Mouse (Mus musculus): Measurements from ENCODE around the gene Tlcd1. TPM values are rescaled to one million over a fixed set of nuclear protein-coding genes. Genes with fewer than 3 reads are reported as not detected.
"Not testable (repeated sequence)": the region's sequence is repeated elsewhere in the genome, so short reads cannot be mapped to it uniquely, and the experiment has no call there.

Tlcd1 gene
- polyA plus RNA-seq (2012; rRNA removed), result 24.1 and 33.5 TPM in 2 replicates

DNA sequence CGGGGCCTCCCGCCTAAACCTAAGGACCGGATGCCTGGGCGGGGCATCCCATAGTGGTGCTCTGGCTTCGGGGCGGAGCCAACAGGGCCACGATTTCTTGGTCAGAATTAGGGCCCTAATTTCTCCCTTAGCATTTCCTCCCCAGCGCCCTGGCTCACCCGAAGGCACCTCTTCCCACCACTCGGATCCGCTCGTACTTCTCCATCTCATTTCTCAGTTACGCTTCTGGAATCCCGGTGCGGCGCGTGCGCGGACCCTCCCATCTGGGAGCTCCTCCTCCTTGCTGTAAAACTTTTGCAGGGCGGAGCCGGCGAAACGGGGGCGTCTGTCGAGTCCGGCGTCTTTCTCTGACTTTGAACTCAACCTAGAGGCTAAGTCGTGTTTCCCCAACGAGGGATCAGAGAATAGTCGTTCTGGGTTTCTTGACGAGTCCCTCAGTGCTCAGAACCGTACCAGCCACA is at the start of gene Tlcd1, which contains the start of gene Nek8:
Gene Tlcd1, plus strand, starts transcription at position 310 of the 461 bp plus-strand sequence.
Gene Nek8, minus strand, starts transcription at position 274 of the 461 bp plus-strand sequence.
- DNase-seq (ENCODE audit: low spot score), result peak; percentile 82

DNA sequence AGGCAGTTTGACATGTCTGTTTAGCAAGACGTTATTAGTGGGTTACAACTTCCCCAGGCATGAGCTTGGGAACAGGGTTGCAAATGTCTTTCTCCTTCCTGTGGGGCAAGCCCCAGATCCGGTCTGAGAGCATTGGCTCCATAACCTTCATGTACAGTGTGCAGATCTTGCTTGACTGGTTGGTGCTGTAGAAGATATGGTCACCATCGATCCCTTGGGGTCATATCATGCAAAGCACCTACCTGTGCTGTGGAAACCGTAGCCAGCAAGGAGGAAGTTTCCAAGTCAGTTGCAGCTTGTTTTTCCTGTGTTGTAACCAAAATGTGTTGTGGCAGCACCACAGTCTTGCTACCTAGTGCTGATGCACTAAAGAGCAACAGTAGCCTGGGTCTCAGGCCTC is 49.8 kb upstream of the Tlcd1 start:
- DNase-seq (ENCODE audit: low spot score), result no peak

DNA sequence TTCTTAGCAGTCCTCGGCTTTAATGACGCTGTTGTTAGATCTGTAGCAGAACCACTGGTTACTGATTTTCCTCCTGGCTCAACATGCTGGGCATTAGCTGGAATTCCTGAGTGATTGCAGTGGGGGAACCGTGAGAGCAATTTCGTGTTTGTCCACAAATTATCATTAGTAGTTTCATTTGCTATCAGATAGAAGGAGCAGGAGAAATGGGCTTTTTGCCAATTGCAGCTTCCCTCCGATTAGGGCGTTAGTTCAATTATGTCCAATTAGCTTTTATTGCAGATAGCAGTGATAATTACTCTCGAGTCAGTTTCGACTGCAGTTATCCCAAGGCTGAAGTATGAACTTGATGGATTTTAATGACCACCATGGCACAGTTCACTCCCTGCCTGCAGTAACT is 47.1 kb upstream of the Tlcd1 start:
- DNase-seq (ENCODE audit: low spot score), result no peak

- DNase-seq (ENCODE audit: low spot score), result no peak
Measured at GRCm38 (mm10) chr11:78133915-78134314, 42.6 kb upstream of the Tlcd1 start.

DNA sequence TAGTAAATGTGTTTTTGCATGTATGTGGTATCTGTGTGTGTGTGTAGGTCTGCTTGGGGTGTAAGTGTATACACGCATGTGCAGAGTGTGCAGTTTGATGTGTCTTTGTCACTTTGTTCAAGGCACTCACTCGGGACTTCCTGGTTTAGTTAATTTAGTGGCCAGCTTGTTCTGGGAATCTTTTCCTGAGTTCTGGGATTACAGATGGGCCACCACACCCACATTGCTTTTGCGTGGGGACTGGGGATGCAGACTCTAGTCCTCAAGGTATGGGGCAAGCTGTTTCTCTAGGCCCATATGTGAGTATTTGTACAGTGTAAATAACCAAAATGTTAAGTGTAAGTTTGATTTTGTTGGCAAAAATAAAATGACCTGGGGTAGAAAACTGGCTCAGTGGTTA is 42.2 kb upstream of the Tlcd1 start:
- DNase-seq (ENCODE audit: low spot score), result no peak

DNA sequence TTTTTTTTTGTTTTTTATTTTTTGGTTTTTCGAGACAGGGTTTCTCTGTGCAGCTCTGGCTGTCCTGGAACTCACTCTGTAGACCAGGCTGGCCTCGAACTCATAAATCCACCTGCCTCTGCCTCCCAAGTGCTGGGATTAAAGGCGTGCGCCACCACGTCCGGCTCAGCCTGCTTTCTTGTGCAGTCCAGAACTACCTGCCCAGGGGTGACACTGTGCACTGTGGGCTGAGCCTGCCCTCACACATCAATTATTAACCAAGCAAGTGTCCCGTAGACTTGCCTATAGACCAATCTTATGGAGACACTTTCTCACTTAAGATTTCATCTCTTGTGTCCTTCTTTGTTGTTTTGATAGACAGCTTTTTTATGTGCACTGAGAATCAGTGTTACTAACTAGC is 41.2 kb upstream of the Tlcd1 start:
- DNase-seq (ENCODE audit: low spot score), result not testable (repeated sequence)

- DNase-seq (ENCODE audit: low spot score), result no peak
Measured at GRCm38 (mm10) chr11:78136132-78136531, 40.4 kb upstream of the Tlcd1 start.

GRCm38 (mm10) chr11:78137584-78137983 is 38.9 kb upstream of the Tlcd1 start:
- no peak for DNase-seq (ENCODE audit: low spot score)

- DNase-seq (ENCODE audit: low spot score), result no peak
Measured at GRCm38 (mm10) chr11:78138023-78138422, 38.5 kb upstream of the Tlcd1 start.

DNA sequence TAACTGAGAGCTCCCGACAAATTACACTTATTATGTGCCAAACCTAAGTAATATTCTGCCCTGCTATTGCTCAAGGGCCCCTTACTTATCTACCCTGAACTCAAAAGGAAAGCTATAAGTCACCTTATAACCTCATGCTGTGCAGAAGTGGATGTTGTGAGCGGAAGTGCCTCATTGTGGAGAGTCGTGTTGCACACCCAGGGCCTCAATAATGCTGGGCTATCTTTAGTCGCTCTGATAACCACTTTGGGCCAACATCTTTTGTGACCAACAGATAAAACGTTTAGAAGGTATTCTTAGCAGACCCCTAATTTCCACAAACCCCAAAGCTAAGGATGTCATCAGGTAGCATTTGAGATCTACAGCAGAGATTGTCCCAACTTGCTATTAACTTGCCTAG is 35.8 kb upstream of the Tlcd1 start:
- no peak for DNase-seq (ENCODE audit: low spot score)

DNA sequence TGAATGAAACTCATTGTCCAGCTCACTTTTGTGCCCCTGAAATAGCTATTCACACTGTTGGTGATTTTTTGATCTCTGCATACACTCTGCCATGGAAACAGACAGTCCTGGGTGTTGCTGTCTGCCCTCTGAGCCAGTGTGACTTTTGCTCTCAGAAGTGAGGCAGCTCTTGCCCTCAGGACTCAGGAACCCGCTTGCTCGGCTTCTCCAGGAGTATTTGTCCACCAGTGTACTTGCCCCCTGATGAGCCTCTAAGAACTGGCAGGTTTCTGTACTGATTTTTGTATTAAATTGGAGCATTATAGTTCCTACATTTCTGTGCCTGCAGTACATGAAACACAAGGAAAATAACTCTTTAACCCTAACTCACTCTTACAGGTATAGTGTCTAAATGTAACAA is 33.0 kb upstream of the Tlcd1 start:
- DNase-seq (ENCODE audit: low spot score), result no peak

DNA sequence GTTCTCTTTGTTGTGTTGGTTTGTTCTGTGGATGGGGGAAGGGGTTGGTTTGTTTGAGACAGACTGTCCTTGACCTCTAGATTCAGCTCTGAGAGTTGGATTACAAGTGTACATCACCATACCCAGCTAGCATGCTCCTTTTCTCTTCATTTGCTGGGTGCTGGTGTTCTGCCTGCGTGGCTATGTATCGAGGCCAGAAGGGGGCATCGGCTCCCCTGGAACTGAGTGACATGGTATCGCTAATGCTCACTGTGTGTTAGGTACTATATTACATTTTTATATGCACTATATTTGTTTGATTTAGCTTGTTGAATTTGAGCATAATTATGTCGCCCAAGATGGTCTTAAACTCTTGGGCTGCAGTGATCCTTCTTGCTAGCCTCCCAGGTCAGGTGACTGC is 30.3 kb upstream of the Tlcd1 start:
- no peak for DNase-seq (ENCODE audit: low spot score)

DNA sequence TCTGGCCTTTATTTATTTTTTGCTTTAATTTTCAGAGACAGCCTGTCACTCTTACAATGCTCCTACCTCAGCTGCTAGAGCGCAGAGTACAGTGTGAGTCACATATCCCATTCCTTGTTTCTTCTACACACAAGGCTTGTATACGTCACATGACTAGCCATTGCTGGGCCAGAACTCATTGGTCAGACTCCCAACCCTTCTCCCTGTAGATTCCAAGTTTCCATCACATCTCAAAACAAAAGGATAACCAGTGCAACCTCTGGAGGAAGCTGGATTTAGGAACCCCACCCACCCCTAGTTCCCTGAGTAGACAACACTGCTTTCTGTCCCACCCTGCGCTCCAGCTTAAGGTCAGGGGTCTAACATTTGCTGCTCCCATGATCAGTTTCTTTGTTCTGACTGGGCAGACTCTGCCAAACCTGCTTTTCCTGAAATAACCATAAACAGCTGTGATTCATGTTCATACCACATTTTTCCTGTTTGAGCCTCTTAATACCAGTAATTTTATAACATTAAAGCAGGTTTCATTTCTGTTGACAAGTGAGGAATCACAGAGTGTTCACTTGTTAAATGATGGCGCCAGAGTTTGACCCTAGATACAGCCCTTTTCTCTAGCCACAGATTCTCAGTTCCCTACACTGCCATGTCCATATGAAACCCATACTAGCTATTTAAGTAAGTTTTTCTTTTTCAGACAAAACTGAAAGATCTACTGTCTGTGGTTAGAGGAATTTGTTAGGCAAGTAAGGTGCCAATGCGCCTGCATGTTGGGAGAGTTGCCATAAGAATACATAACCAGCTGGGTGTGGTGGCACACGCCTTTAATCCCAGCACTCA is 29.6 kb upstream of the Tlcd1 start:
- no peak for DNase-seq (ENCODE audit: low spot score)

DNA sequence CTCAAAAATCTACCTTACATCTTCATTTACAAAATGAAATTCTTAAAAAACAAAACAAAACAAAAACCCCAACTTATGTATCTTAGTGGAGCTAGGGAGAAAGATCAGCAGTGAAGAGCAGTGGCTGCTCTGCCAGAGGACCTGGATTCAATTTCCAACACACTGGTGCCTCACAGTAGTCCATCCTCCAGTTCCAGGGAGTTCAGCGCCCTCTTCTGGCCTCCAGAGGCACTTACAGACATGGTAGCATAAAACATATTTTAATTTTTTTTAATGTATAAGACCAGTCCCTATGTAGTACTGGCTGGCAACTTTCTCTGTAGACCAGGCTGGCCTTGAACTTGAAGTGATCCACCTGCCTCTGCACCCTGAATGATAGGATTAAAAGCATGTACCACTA is 25.4 kb upstream of the Tlcd1 start:
- DNase-seq (ENCODE audit: low spot score), result no peak

- DNase-seq (ENCODE audit: low spot score), result peak; percentile 26
Measured at GRCm38 (mm10) chr11:78152299-78153231, 23.9 kb upstream of the Tlcd1 start.

DNA sequence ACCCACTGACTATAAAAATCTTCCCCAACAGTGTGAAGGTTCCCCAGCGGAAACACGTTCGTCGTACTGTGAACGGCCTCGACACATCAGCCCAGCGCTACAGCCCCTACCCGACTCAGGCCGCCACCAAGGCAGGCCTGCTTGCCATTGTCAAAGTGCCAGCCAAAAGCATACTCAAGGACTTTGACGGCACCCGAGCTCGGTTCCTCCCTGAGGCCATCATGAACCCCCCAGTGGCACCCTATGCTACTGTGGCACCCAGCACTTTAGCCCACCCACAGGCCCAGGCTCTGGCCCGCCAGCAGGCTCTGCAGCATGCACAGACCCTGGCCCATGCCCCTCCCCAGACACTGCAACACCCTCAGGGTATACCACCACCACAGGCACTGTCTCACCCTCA is 22.7 kb upstream of the Tlcd1 start:
- no peak for DNase-seq (ENCODE audit: low spot score)

GRCm38 (mm10) chr11:78155674-78156073 is 20.8 kb upstream of the Tlcd1 start:
- no peak for DNase-seq (ENCODE audit: low spot score)

DNA sequence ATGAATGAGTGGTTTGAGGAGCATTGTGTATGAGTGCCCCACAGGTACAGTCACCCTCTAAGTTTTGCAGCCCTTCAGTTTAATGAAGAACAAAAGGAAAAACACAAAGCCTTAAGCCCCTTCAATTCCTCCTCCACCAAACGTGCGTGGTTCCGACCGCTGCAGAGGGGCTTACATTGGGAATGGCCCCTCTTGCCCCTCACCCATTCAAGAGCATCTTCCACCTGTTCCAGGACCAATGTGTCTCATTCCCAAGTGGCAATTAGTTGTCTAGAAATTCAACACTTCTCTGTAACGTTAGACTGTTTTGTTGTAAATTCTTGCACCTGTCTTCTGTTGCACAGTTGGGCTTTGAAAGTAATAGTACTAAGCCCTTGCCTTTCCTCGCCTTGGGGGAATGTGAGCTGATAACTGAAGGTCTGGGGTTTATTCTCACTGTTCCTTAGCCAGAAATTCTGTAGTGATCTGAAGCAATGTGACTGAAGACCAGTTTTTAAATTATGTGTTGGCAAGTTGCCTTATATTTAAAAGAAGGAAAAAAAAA is 20.3 kb upstream of the Tlcd1 start:
- no peak for DNase-seq (ENCODE audit: low spot score)

GRCm38 (mm10) chr11:78159096-78159495 is 17.4 kb upstream of the Tlcd1 start:
- peak; percentile 29 for DNase-seq (ENCODE audit: low spot score)

- no peak for DNase-seq (ENCODE audit: low spot score)
Measured at GRCm38 (mm10) chr11:78159557-78159956, 17.0 kb upstream of the Tlcd1 start.

GRCm38 (mm10) chr11:78160171-78160570 is 16.3 kb upstream of the Tlcd1 start:
- no peak for DNase-seq (ENCODE audit: low spot score)

DNA sequence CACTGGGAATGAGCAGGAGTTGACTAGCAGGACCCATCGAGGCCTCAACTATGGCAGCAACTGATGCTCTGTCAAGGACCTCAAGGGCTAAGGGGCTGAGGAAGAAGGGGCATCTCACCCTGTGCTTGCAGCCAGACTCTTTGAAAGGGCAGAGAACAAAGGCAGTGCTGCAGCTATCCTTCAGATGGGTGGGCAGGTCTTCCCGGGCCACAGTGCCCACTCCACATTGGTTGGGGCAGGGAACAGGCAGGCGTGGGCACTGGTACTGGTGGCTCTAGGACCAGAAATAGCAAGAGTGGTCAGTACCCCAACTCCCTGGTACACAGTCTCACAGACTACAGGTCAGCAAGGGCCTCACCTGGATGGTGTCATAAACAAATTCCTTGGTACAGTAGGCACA is 15.8 kb upstream of the Tlcd1 start:
- DNase-seq (ENCODE audit: low spot score), result no peak

Measured in urinary bladder, adult 2 months (tissue).